Mouse (Mus musculus): Measurements from ENCODE around the gene Kdelr3.

GRCm38 (mm10) chr15:79546410-79547288, 30.4 kb downstream of the Kdelr3 start, which contains the start of gene Ddx17:
- peak; percentile 90 for TF ChIP-seq POLR2A (IDR thresholded peaks at IDR 0.05; ENCODE audit: low read depth, low read length)
- TF ChIP-seq GABPA (IDR thresholded peaks at IDR 0.05; ENCODE audit: insufficient replicate concordance, low read depth, low read length) = no peak
- no peak for TF ChIP-seq EP300 (IDR thresholded peaks at IDR 0.05; ENCODE audit: low read length)
- TF ChIP-seq MAFK (IDR thresholded peaks at IDR 0.05; ENCODE audit: insufficient replicate concordance, low read length) = no peak
- TF ChIP-seq ZNF384 (IDR thresholded peaks at IDR 0.05; ENCODE audit: low read depth, low read length) = no peak
- TF ChIP-seq E2F4 (IDR thresholded peaks at IDR 0.05; ENCODE audit: insufficient replicate concordance, low read depth, low read length) = no peak
- TF ChIP-seq USF1 (IDR thresholded peaks at IDR 0.05; ENCODE audit: low read depth, low read length) = no peak
- no peak for TF ChIP-seq MYC (IDR thresholded peaks at IDR 0.05; ENCODE audit: low read depth, low read length)

Measured in CH12.LX (cell line).